Mouse (Mus musculus): ENCODE measurements around the gene Cd274.

DNA sequence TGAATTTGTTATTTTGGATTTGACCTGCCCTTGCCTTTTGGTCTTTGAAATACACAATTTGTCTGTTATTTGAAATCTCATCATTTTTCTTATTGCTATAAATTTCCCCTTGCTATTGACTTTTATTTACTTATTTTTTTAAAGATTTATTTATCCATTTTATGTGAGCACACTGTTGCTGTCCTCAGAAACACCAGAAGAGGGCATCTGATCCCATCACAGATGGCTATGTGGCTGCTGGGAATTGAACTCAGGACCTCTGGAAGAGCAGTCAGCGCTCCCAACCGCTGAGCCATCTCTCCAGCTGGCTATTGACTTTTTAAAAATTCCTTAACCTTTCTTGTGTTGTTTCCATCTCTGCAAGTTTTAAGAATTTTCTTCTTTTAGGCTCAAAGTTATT lies 30.6 kb upstream of the Cd274 start:
- TF ChIP-seq MAFK (IDR thresholded peaks at IDR 0.05; ENCODE audit: insufficient read depth, low read depth, low read length) (no peak), HCFC1 (IDR thresholded peaks at IDR 0.05; ENCODE audit: borderline replicate concordance, insufficient read depth, low read length) (no peak), ZNF384 (IDR thresholded peaks at IDR 0.05; ENCODE audit: low read depth, low read length) (no peak), CHD2 (IDR thresholded peaks at IDR 0.05; ENCODE audit: low read depth, low read length) (no peak), ZC3H11A (IDR thresholded peaks at IDR 0.05; ENCODE audit: borderline replicate concordance, low read depth, low read length) (no peak)
